Mouse (Mus musculus) megakaryocyte-erythroid progenitor cell, adult 5-6 weeks (primary cell): ENCODE measurements around the gene Gm2035. TPM values are rescaled to one million over a fixed set of nuclear protein-coding genes. Genes with fewer than 3 reads are reported as not detected.
"Not testable (repeated sequence)": the region's sequence is repeated elsewhere in the genome, so short reads cannot be mapped to it uniquely, and the experiment has no call there.

Experiments used
- ATAC-seq: replicated peaks from 2 replicates; pipeline ENCODE4 v1.8.0; 2016; ENCODE audit warnings: mild to moderate bottlenecking, inconsistent platforms; ENCODE audit not compliant: severe bottlenecking, poor library complexity, low FRiP score, low TSS enrichment
- total RNA-seq, 2 experiments: library from RNA; stranded (forward) in 1 of 2; stranded (reverse) in 1 of 2; fragments of 200-1000, 215-1000 nt in 1 of 2; fragments of >200 nt in 1 of 2; fragmentation: Nextera tagmentation in 1 of 2; gene quantifications; 2 replicates each; pipeline ENCODE4 v1.2.3; 2014 to 2017

The Gm2035 gene
- total RNA-seq (2014; fragmentation: Nextera tagmentation) (not detected in 2 replicates), total RNA-seq (2017) (not detected in 2 replicates)

- ATAC-seq: not testable (repeated sequence)
Measured at GRCm38 (mm10) chr12:87919721-87920120, at the start of gene Gm2035. TSS of gene Gm2035 (minus strand) at chr12:87919857.

GRCm38 (mm10) chr12:87953780-87954179 is 34.1 kb upstream of the Gm2035 start, which contains the start of gene Gm2042:
TSS of gene Gm2042 (plus strand) at chr12:87954080.
- not testable (repeated sequence) for ATAC-seq

- not testable (repeated sequence) for ATAC-seq
Measured at GRCm38 (mm10) chr12:87895070-87895469, 24.6 kb downstream of the Gm2035 start, which contains the start of gene Gm2022. TSS of gene Gm2022 (plus strand) at chr12:87895370.

- ATAC-seq: not testable (repeated sequence)
Measured at GRCm38 (mm10) chr12:87873772-87874171, 45.9 kb downstream of the Gm2035 start, which contains the start of gene Gm2016. TSS of gene Gm2016 (plus strand) at chr12:87874072.

Other genes starting within 250 kb of the Gm2035 start
- gene Gm21319, start 144.1 kb downstream of the Gm2035 start, total RNA-seq (2014; fragmentation: Nextera tagmentation): not detected in 2 replicates
- not detected in 2 replicates for gene Gm21319, start 144.1 kb downstream of the Gm2035 start, total RNA-seq (2017)
- not detected in 2 replicates for gene Gm21936, start 124.3 kb downstream of the Gm2035 start, total RNA-seq (2014; fragmentation: Nextera tagmentation)
- not detected in 2 replicates for gene Gm21936, start 124.3 kb downstream of the Gm2035 start, total RNA-seq (2017)
- gene BB287469, start 103.3 kb downstream of the Gm2035 start, total RNA-seq (2014; fragmentation: Nextera tagmentation): not detected in 2 replicates
- not detected in 2 replicates for gene BB287469, start 103.3 kb downstream of the Gm2035 start, total RNA-seq (2017)
- gene Gm2001, start 77.5 kb downstream of the Gm2035 start, total RNA-seq (2014; fragmentation: Nextera tagmentation): not detected in 2 replicates
- gene Gm2001, start 77.5 kb downstream of the Gm2035 start, total RNA-seq (2017): not detected in 2 replicates
- gene Gm2016, start 45.8 kb downstream of the Gm2035 start, total RNA-seq (2014; fragmentation: Nextera tagmentation): not detected in 2 replicates
- gene Gm2016, start 45.8 kb downstream of the Gm2035 start, total RNA-seq (2017): not detected in 2 replicates
- not detected in 2 replicates for gene Gm2022, start 24.5 kb downstream of the Gm2035 start, total RNA-seq (2014; fragmentation: Nextera tagmentation)
- not detected in 2 replicates for gene Gm2022, start 24.5 kb downstream of the Gm2035 start, total RNA-seq (2017)
- not detected in 2 replicates for gene Gm2042, start 34.2 kb upstream of the Gm2035 start, total RNA-seq (2014; fragmentation: Nextera tagmentation)
- gene Gm2042, start 34.2 kb upstream of the Gm2035 start, total RNA-seq (2017): not detected in 2 replicates
- gene Gm2075, start 92.0 kb upstream of the Gm2035 start, total RNA-seq (2014; fragmentation: Nextera tagmentation): not detected in 2 replicates
- not detected in 2 replicates for gene Gm2075, start 92.0 kb upstream of the Gm2035 start, total RNA-seq (2017)
- gene Gm6803, start 98.9 kb upstream of the Gm2035 start, total RNA-seq (2014; fragmentation: Nextera tagmentation): not detected in 2 replicates
- gene Gm6803, start 98.9 kb upstream of the Gm2035 start, total RNA-seq (2017): not detected in 2 replicates
- gene Gm2056, start 107.1 kb upstream of the Gm2035 start, total RNA-seq (2014; fragmentation: Nextera tagmentation): not detected in 2 replicates
- not detected in 2 replicates for gene Gm2056, start 107.1 kb upstream of the Gm2035 start, total RNA-seq (2017)
- gene Gm16368, start 163.8 kb upstream of the Gm2035 start, total RNA-seq (2014; fragmentation: Nextera tagmentation): not detected in 2 replicates
- not detected in 2 replicates for gene Gm16368, start 163.8 kb upstream of the Gm2035 start, total RNA-seq (2017)